Mouse (Mus musculus) liver, embryonic 13.5 days (tissue): ENCODE results near the gene Dab2ip. TPM values are rescaled to one million over a fixed set of nuclear protein-coding genes. Genes with fewer than 3 reads are reported as not detected.

ENCODE experiments used
- ATAC-seq: fragments of 200-750 bp; cut with Nextera tagmentation; 2 replicates; pipeline ENCODE4 v1.8.0; 2017; ENCODE audit warnings: low read depth, mild to moderate bottlenecking, moderate number of reproducible peaks, moderate library complexity
- DNase-seq: peaks from one replicate; pipeline ENCODE4 v3.0.0; 2022
- H3K27ac ChIP-seq: fragments of 300-500 bp; sonication (generic); 2 replicates; pipeline ENCODE4 v1.5.1; 2015; ENCODE audit warnings: moderate library complexity, mild to moderate bottlenecking, inconsistent platforms
- H3K27me3 ChIP-seq: fragments of 300-500 bp; sonication (generic); 2 replicates; pipeline ENCODE4 v1.6.1; 2015; ENCODE audit warnings: mild to moderate bottlenecking, inconsistent platforms
- H3K36me3 ChIP-seq: fragments of 300-500 bp; sonication (generic); 2 replicates; pipeline ENCODE4 v1.6.1; 2015; ENCODE audit warnings: mild to moderate bottlenecking, inconsistent platforms
- H3K4me1 ChIP-seq: fragments of 300-500 bp; sonication (generic); replicated peaks from 2 replicates; pipeline ENCODE4 v1.6.1; 2015; ENCODE audit warnings: inconsistent platforms
- H3K4me2 ChIP-seq: fragments of 300-500 bp; sonication (generic); 2 replicates; pipeline ENCODE4 v1.6.1; 2015; ENCODE audit warnings: inconsistent platforms, mild to moderate bottlenecking, moderate library complexity
- H3K4me3 ChIP-seq: fragments of 300-500 bp; sonication (generic); replicated peaks from 2 replicates; pipeline ENCODE4 v1.5.1; 2015; ENCODE audit warnings: mild to moderate bottlenecking, inconsistent platforms
- H3K9ac ChIP-seq: fragments of 300-500 bp; sonication (generic); 2 replicates; pipeline ENCODE4 v1.6.1; 2015; ENCODE audit warnings: mild to moderate bottlenecking, inconsistent platforms
- H3K9me3 ChIP-seq: fragments of 300-500 bp; sonication (generic); replicated peaks from 2 replicates; pipeline ENCODE4 v1.6.1; 2016; ENCODE audit warnings: inconsistent platforms
- WGBS: fragments of 180-500 bp; shearing (Covaris S2); methylation state at CpG from one replicate; pipeline ENCODE4 v1.1.7; 2015; ENCODE audit not compliant: insufficient replicate concordance; 5-methylcytosine and 5-hydroxymethylcytosine counted together
- polyA plus RNA-seq: library from polyadenylated mRNA; unstranded; fragments of >200 nt; fragmentation: Nextera tagmentation; extraction: Ambion mirVana; gene quantifications from 2 replicates; pipeline ENCODE4 v1.2.1, GENCODE M21; 2015

The Dab2ip gene
- polyA plus RNA-seq, 1 experiment from 2014 or later, result 6.7 TPM

- Histone ChIP-seq H3K27me3 (peaks cover 19% of the 10 kb centered on the region), H3K9me3 (no peaks in the 10 kb centered on the region), H3K4me3 (no peak overlapping the region), H3K4me2 (no peak overlapping the region), H3K9ac (no peak overlapping the region), H3K36me3 (no peaks in the 10 kb centered on the region), H3K27ac (peak overlapping the region; percentile 59), H3K4me1 (peaks cover 65% of the 10 kb centered on the region)
- ATAC-seq (peak; percentile 76), DNase-seq (no peak)
- 37% methylated on average over 6 of the region's 6 CpGs for WGBS
Measured at GRCm38 (mm10) chr2:35616891-35617658, 59.0 kb downstream of the Dab2ip start.

GRCm38 (mm10) chr2:35618981-35619380 is 60.9 kb downstream of the Dab2ip start:
- H3K4me1 ChIP-seq, result peaks cover 79% of the 10 kb centered on the region
- DNase-seq (no peak), ATAC-seq (no peak)
- no peak overlapping the region for H3K4me2 ChIP-seq
- H3K9ac ChIP-seq, result no peak overlapping the region
- 58% methylated on average over 7 of the region's 7 CpGs for WGBS
- no peaks in the 10 kb centered on the region for H3K9me3 ChIP-seq
- H3K27ac ChIP-seq, result no peak overlapping the region
- no peaks in the 10 kb centered on the region for H3K36me3 ChIP-seq
- no peak overlapping the region for H3K4me3 ChIP-seq
- peaks cover 37% of the 10 kb centered on the region for H3K27me3 ChIP-seq

GRCm38 (mm10) chr2:35619532-35619931 is 61.5 kb downstream of the Dab2ip start:
- Histone ChIP-seq H3K27ac (peak overlapping the region; percentile 50), H3K9me3 (no peaks in the 10 kb centered on the region), H3K4me1 (peaks cover 78% of the 10 kb centered on the region), H3K9ac (no peak overlapping the region; the same call in 1 of the 2 replicates), H3K36me3 (no peaks in the 10 kb centered on the region), H3K27me3 (peaks cover 37% of the 10 kb centered on the region), H3K4me2 (no peak overlapping the region), H3K4me3 (no peak overlapping the region)
- 49% methylated on average over 2 of the region's 2 CpGs for WGBS
- no peak for ATAC-seq
- DNase-seq, result no peak

- peak overlapping the region; percentile 38 for H3K4me2 ChIP-seq
- peaks cover 78% of the 10 kb centered on the region for H3K4me1 ChIP-seq
- H3K9ac ChIP-seq, result no peak overlapping the region
- ATAC-seq (0 out of 2 replicates have a peak, but pooled peaks have one; percentile 7), DNase-seq (no peak)
- H3K4me3 ChIP-seq, result no peak overlapping the region
- H3K9me3 ChIP-seq, result no peaks in the 10 kb centered on the region
- 22% methylated on average over 7 of the region's 7 CpGs for WGBS
- no peaks in the 10 kb centered on the region; the same call in 1 of the 2 replicates for H3K36me3 ChIP-seq
- peak overlapping the region; percentile 50; the same call in 1 of the 2 replicates for H3K27ac ChIP-seq
- H3K27me3 ChIP-seq, result peaks cover 37% of the 10 kb centered on the region
Measured at GRCm38 (mm10) chr2:35620364-35621224, 62.5 kb downstream of the Dab2ip start.

GRCm38 (mm10) chr2:35621225-35621519 is 63.1 kb downstream of the Dab2ip start:
- Histone ChIP-seq H3K4me2 (peak overlapping the region; percentile 71), H3K4me3 (no peak overlapping the region), H3K9me3 (no peaks in the 10 kb centered on the region), H3K4me1 (peaks cover 78% of the 10 kb centered on the region), H3K27me3 (peaks cover 37% of the 10 kb centered on the region), H3K36me3 (no peaks in the 10 kb centered on the region; the same call in 1 of the 2 replicates), H3K9ac (no peak overlapping the region), H3K27ac (no peak overlapping the region)
- 58% methylated on average over 2 of the region's 2 CpGs for WGBS
- ATAC-seq (no peak), DNase-seq (no peak)

GRCm38 (mm10) chr2:35621796-35622195 is 63.7 kb downstream of the Dab2ip start:
- peaks cover 77% of the 10 kb centered on the region for H3K4me1 ChIP-seq
- H3K36me3 ChIP-seq, result no peaks in the 10 kb centered on the region; the same call in 1 of the 2 replicates
- H3K27ac ChIP-seq, result no peak overlapping the region
- peak overlapping the region; percentile 63 for H3K4me3 ChIP-seq
- 2% methylated on average over 20 of the region's 41 CpGs for WGBS
- no peaks in the 10 kb centered on the region for H3K9me3 ChIP-seq
- peak; percentile 26 for DNase-seq
- H3K27me3 ChIP-seq, result peaks cover 37% of the 10 kb centered on the region
- peak; percentile 50 for ATAC-seq
- H3K9ac ChIP-seq, result peak overlapping the region; percentile 66
- H3K4me2 ChIP-seq, result peak overlapping the region; percentile 71

GRCm38 (mm10) chr2:35622261-35623103 is 64.4 kb downstream of the Dab2ip start:
- H3K9me3 ChIP-seq, result no peaks in the 10 kb centered on the region
- no peak for DNase-seq
- peak overlapping the region; percentile 66 for H3K9ac ChIP-seq
- H3K36me3 ChIP-seq, result no peaks in the 10 kb centered on the region; the same call in 1 of the 2 replicates
- H3K27me3 ChIP-seq, result peaks cover 37% of the 10 kb centered on the region
- peaks cover 76% of the 10 kb centered on the region for H3K4me1 ChIP-seq
- WGBS, result 8% methylated on average over 20 of the region's 20 CpGs
- H3K27ac ChIP-seq, result peak overlapping the region; percentile 29; the same call in 1 of the 2 replicates
- peak overlapping the region; percentile 71 for H3K4me2 ChIP-seq
- ATAC-seq, result no peak
- peak overlapping the region; percentile 63 for H3K4me3 ChIP-seq

- no peak for ATAC-seq
- Histone ChIP-seq H3K36me3 (no peaks in the 10 kb centered on the region; the same call in 1 of the 2 replicates), H3K9me3 (no peaks in the 10 kb centered on the region), H3K4me2 (peak overlapping the region; percentile 71), H3K9ac (peak overlapping the region; percentile 66; the same call in 1 of the 2 replicates), H3K27ac (no peak overlapping the region), H3K4me3 (peak overlapping the region; percentile 63), H3K4me1 (peaks cover 70% of the 10 kb centered on the region), H3K27me3 (peaks cover 37% of the 10 kb centered on the region)
- 38% methylated on average over 4 of the region's 4 CpGs for WGBS
- DNase-seq, result no peak
Measured at GRCm38 (mm10) chr2:35623104-35623377, 65.0 kb downstream of the Dab2ip start.

- H3K4me3 ChIP-seq, result peak overlapping the region; percentile 63; the same call in 1 of the 2 replicates
- DNase-seq, result no peak
- no peaks in the 10 kb centered on the region for H3K9me3 ChIP-seq
- no peak for ATAC-seq
- peaks cover 37% of the 10 kb centered on the region for H3K27me3 ChIP-seq
- no peaks in the 10 kb centered on the region; the same call in 1 of the 2 replicates for H3K36me3 ChIP-seq
- H3K4me2 ChIP-seq, result peak overlapping the region; percentile 71
- no peak overlapping the region for H3K27ac ChIP-seq
- 53% methylated on average over 12 of the region's 12 CpGs for WGBS
- no peak overlapping the region for H3K9ac ChIP-seq
- H3K4me1 ChIP-seq, result peaks cover 69% of the 10 kb centered on the region
Measured at GRCm38 (mm10) chr2:35623431-35624148, 65.5 kb downstream of the Dab2ip start.

GRCm38 (mm10) chr2:35624380-35625006 is 66.4 kb downstream of the Dab2ip start:
- DNase-seq, result no peak
- no peak overlapping the region for H3K4me2 ChIP-seq
- no peak overlapping the region for H3K4me3 ChIP-seq
- no peak overlapping the region for H3K27ac ChIP-seq
- H3K9me3 ChIP-seq, result no peaks in the 10 kb centered on the region
- peaks cover 37% of the 10 kb centered on the region for H3K27me3 ChIP-seq
- no peak for ATAC-seq
- H3K4me1 ChIP-seq, result peaks cover 63% of the 10 kb centered on the region
- no peaks in the 10 kb centered on the region; the same call in 1 of the 2 replicates for H3K36me3 ChIP-seq
- WGBS, result 33% methylated on average over 5 of the region's 5 CpGs
- H3K9ac ChIP-seq, result no peak overlapping the region
